Mouse (Mus musculus) limb, embryonic 14.5 days (tissue): ENCODE data around the gene Cpped1. TPM values are rescaled to one million over a fixed set of nuclear protein-coding genes. Genes with fewer than 3 reads are reported as not detected.

Experiments
- ATAC-seq: fragments of 200-750 bp; cut with Nextera tagmentation; 2 replicates; pipeline ENCODE4 v1.8.0; 2017; ENCODE audit warnings: low read depth, moderate number of reproducible peaks, moderate TSS enrichment; ENCODE audit not compliant: low FRiP score
- DNase-seq: peaks from one replicate; pipeline ENCODE4 v3.0.0-alpha.2; 2015; ENCODE audit warnings: low spot score
- H3K27ac ChIP-seq: fragments of 300-500 bp; sonication (generic); replicated peaks from 2 replicates; pipeline ENCODE4 v1.5.1; 2014; ENCODE audit warnings: low read depth, mild to moderate bottlenecking, low read length, moderate library complexity, mixed read lengths
- H3K27me3 ChIP-seq: fragments of 300-500 bp; sonication (generic); 2 replicates; pipeline ENCODE4 v1.6.1; 2014; ENCODE audit warnings: low read length, mixed read lengths; ENCODE audit not compliant: control insufficient read depth, insufficient read depth
- H3K36me3 ChIP-seq: fragments of 300-500 bp; sonication (generic); 2 replicates; pipeline ENCODE4 v1.6.1; 2014; ENCODE audit warnings: mild to moderate bottlenecking, low read length, moderate library complexity, mixed read lengths; ENCODE audit not compliant: control insufficient read depth, insufficient read depth
- H3K4me1 ChIP-seq: fragments of 300-500 bp; sonication (generic); 2 replicates; pipeline ENCODE4 v1.6.1; 2014; ENCODE audit warnings: antibody characterized with exemption, low read length, mixed read lengths; ENCODE audit not compliant: control insufficient read depth, insufficient read depth
- H3K4me2 ChIP-seq: fragments of 300-500 bp; sonication (generic); replicated peaks from 2 replicates; pipeline ENCODE4 v1.6.1; 2014; ENCODE audit warnings: low read depth, mild to moderate bottlenecking, low read length, moderate library complexity; ENCODE audit not compliant: severe bottlenecking
- H3K4me3 ChIP-seq: fragments of 300-500 bp; sonication (generic); replicated peaks from 2 replicates; pipeline ENCODE4 v1.5.1; 2014; ENCODE audit warnings: low read length
- H3K9ac ChIP-seq: fragments of 300-500 bp; sonication (generic); 2 replicates; pipeline ENCODE4 v1.6.1; 2014; ENCODE audit warnings: mild to moderate bottlenecking, low read depth, low read length, moderate library complexity; ENCODE audit not compliant: severe bottlenecking
- H3K9me3 ChIP-seq: fragments of 300-500 bp; sonication (generic); 2 replicates; pipeline ENCODE4 v1.6.1; 2016; ENCODE audit warnings: low read length; ENCODE audit not compliant: control insufficient read depth
- POLR2A ChIP-seq: fragments of 200-500 bp; IDR thresholded peaks from 2 replicates; pipeline ENCODE4 v1.8.0; 2012; ENCODE audit warnings: inconsistent platforms, mild to moderate bottlenecking, moderate library complexity, borderline replicate concordance; ENCODE audit not compliant: insufficient read depth, insufficient read length; ENCODE audit errors: extremely low read depth
- WGBS: fragments of 180-500 bp; shearing (Covaris S2); extraction: QIAGEN DNeasy Blood & Tissue Kit; methylation state at CpG from one replicate; pipeline ENCODE4 v1.1.7; 2014; 5-methylcytosine and 5-hydroxymethylcytosine counted together
- polyA plus RNA-seq, 2 experiments: library from polyadenylated mRNA; depleted of rRNA in 1 of 2; stranded (reverse) in 1 of 2; unstranded in 1 of 2; fragments of >200 nt; fragmentation: Nextera tagmentation in 1 of 2; extraction: Ambion mirVana in 1 of 2; gene quantifications; 2 replicates each; pipeline versions ENCODE4 v1.2.1 to v1.2.3; 2012 to 2014

Gene Cpped1
- polyA plus RNA-seq, 2 experiments, result 15.0 to 25.4 TPM

DNA sequence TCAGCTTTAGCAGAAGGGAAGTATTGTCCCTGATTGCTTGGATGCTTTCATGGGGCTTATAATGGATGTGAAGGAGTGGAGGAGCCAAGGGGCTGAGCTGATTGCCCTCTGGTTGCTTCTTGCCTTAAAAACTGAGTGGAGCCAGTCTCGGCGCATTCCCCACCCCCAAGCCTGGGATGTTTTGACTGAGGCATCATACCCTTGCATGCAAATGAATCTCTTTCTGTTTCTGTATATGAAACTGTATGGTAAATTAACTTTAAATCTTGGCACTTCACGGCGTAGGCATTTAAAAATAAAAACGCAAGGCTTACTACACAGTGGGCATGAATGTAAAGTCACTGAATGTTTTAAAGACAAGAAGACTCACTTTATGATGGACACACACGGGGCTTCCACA lies 30.0 kb downstream of the Cpped1 start:
- no peak overlapping the region for H3K4me2 ChIP-seq
- H3K4me3 ChIP-seq, result no peak overlapping the region
- H3K9ac ChIP-seq, result no peak overlapping the region
- no peaks in the 10 kb centered on the region for H3K9me3 ChIP-seq
- no peak overlapping the region for H3K27ac ChIP-seq
- H3K27me3 ChIP-seq, result no peaks in the 10 kb centered on the region
- 0 out of 2 replicates have a peak, but pooled peaks cover 3% of the 10 kb centered on the region for H3K4me1 ChIP-seq
- TF ChIP-seq POLR2A, result no peak
- 85% methylated on average over 6 of the region's 6 CpGs for WGBS
- DNase-seq (no peak), ATAC-seq (no peak)
- peaks cover 5% of the 10 kb centered on the region; the same call in 1 of the 2 replicates for H3K36me3 ChIP-seq

DNA sequence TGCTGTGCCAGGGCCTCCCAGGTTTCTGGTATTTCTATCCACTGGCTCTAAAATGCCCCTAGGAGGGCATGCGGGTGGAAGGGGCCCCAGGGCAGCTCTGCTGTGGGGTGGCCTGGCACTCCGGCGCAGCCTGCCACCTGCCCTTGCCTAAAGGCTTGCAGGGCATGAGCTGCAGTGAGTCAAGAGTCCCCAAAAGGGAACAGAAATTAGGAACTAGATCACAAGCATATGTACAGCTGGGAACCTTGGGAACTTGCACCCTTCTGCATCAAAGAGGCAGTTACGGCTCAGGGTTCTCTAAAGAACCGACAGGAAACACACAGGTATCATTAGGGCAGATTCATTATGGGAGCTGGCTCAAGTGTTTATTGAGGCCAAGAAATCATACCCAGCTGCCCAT lies 34.0 kb downstream of the Cpped1 start:
- Histone ChIP-seq H3K4me1 (no peaks in the 10 kb centered on the region), H3K9ac (no peak overlapping the region), H3K4me3 (no peak overlapping the region), H3K27ac (no peak overlapping the region), H3K27me3 (no peaks in the 10 kb centered on the region), H3K4me2 (no peak overlapping the region), H3K9me3 (no peaks in the 10 kb centered on the region), H3K36me3 (peaks cover 5% of the 10 kb centered on the region; the same call in 1 of the 2 replicates)
- ATAC-seq, result no peak
- no peak for DNase-seq
- TF ChIP-seq POLR2A, result no peak
- WGBS, result 54% methylated on average over 5 of the region's 5 CpGs

DNA sequence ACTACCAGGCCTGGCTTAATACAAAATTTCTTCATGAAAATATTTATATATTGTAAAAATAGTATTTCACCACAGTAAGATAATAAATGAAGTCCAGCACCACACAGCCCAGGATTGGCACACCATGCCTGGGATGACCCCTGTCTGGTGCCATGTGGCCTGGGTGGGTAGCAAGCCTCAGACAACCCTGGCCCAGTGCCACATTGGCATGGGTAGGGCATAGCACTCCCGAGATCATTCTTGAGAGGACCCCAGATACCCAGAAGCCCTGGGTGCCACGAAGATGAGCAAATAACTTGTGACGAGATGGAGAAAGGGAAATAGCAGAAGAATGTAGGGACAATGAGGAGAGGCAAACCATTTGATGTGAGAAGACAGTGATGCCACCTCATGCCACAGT lies 36.0 kb downstream of the Cpped1 start:
- Histone ChIP-seq H3K36me3 (no peaks in the 10 kb centered on the region), H3K4me1 (no peaks in the 10 kb centered on the region), H3K4me3 (no peak overlapping the region), H3K27me3 (no peaks in the 10 kb centered on the region), H3K9me3 (no peaks in the 10 kb centered on the region), H3K4me2 (no peak overlapping the region), H3K27ac (no peak overlapping the region), H3K9ac (no peak overlapping the region)
- no peak for TF ChIP-seq POLR2A
- ATAC-seq (no peak), DNase-seq (no peak)
- 89% methylated on average over 3 of the region's 3 CpGs for WGBS

DNA sequence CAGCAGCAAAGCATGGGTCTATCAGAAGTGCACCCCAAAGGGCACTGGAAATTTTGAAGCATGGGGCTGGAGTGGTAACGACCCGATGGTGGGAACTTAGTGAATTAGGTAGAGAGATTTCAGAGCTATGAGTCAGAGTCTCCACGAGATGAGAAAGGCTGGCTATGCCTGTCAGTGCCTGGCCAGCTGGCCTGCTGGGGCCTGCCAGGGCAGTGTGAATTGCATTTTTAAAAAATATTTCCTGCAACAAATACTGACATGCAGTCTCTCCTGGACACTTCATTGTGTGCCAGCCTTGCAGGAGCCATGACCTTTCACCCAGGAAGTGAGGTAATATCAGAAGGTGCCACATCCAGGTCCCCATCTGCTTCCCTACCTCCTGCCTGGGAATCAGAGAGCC lies 40.8 kb downstream of the Cpped1 start:
- no peak for TF ChIP-seq POLR2A
- no peak overlapping the region for H3K9ac ChIP-seq
- H3K9me3 ChIP-seq, result no peaks in the 10 kb centered on the region
- no peaks in the 10 kb centered on the region; the same call in 1 of the 2 replicates for H3K36me3 ChIP-seq
- H3K4me3 ChIP-seq, result no peak overlapping the region
- WGBS, result 58% methylated on average over 3 of the region's 3 CpGs
- no peak for ATAC-seq
- no peak overlapping the region for H3K27ac ChIP-seq
- DNase-seq, result no peak
- no peaks in the 10 kb centered on the region for H3K4me1 ChIP-seq
- H3K4me2 ChIP-seq, result no peak overlapping the region
- H3K27me3 ChIP-seq, result no peaks in the 10 kb centered on the region

DNA sequence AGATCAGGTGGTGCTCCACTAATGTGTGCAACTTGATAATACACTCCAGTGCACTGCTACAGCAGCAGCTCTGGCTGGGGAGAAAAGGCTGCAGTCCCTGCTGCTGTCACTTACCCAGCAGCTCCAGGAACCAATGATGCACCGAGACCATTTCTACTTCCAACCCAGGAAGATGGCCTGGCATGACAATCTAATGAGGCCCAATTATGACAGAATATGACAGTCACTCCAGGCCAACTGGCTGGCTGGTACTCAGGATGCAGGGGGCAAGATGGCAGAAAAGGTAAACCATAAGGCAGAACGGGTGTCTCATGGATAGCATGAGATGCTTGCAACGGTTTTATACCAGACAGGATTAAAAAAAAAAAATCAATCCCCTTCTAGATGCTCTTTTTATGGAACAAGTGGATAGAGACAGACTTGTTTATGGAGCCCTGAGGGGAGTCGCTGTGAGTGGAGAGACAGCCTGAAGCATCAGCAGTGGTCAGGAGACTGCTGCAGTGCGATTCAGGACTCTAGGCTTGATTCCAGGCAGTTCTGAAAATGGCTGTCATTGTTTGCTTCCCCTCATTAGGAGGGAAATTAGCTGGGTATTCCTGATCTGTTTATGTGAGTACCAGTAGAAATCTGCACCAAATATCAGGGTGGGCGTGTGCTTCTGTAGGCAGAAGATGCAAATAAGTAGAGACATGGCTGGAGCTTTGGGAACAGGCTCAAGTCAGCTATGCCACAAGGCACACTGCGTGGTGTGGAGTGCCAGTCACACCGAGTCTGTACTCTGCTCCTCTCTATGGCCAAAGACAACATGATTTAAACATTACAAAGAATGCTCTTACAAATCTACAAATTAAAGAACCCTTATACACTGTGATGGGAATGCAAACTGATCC lies 56.3 kb downstream of the Cpped1 start:
- no peak for TF ChIP-seq POLR2A

More for the DNA sequence above, 56.3 kb downstream of the Cpped1 start:
- no peaks in the 10 kb centered on the region for H3K9me3 ChIP-seq
- ATAC-seq, result no peak
- H3K27me3 ChIP-seq, result no peaks in the 10 kb centered on the region
- no peak overlapping the region for H3K27ac ChIP-seq
- DNase-seq, result no peak
- no peak overlapping the region for H3K4me3 ChIP-seq
- 83% methylated on average over 8 of the region's 8 CpGs for WGBS
- no peak overlapping the region for H3K4me2 ChIP-seq
- H3K9ac ChIP-seq, result no peak overlapping the region
- H3K36me3 ChIP-seq, result no peaks in the 10 kb centered on the region
- H3K4me1 ChIP-seq, result 0 out of 2 replicates have a peak, but pooled peaks cover 2% of the 10 kb centered on the region
